Mouse (Mus musculus): Measurements from ENCODE around the gene Rabgap1l.

DNA sequence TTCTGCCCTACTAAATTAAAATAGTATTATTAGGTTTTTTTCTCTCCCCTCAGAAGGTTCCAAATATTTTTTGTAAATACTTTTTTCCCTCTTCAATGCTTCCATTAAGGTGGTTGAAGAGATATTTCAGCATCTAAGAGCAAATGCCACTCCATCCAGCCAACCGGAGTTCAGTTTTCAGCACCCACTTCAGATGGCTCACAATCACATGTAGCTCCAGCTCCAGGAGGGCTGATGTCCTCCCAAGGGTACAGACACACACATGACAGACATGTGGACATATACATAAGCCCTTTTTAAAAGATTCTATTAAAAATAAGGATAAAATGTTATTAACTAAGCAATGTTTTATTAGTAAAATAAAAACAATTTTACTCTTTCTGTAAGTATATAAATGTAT is 79.6 kb downstream of the Rabgap1l start:
- TF ChIP-seq POLR2A (IDR thresholded peaks at IDR 0.05; ENCODE audit: borderline replicate concordance, low read depth, low read length) = no peak
- TF ChIP-seq CTCF (IDR thresholded peaks at IDR 0.05; ENCODE audit: low read depth, low read length) = no peak
